Mouse (Mus musculus) cerebellum, adult 2 months (tissue): ENCODE data around the gene Ltf.

Experiments
- CTCF ChIP-seq: fragments of 200-500 bp; IDR thresholded peaks from 2 replicates; pipeline ENCODE4 v1.5.1; 2011; ENCODE audit warnings: low read depth, mild to moderate bottlenecking, control low read depth, low read length, moderate library complexity, borderline replicate concordance; ENCODE audit not compliant: insufficient read depth
- POLR2A ChIP-seq: fragments of 200-500 bp; IDR thresholded peaks from 2 replicates; pipeline ENCODE4 v1.6.1; 2011; ENCODE audit warnings: low read length, control low read depth, borderline replicate concordance; ENCODE audit not compliant: insufficient read depth

DNA sequence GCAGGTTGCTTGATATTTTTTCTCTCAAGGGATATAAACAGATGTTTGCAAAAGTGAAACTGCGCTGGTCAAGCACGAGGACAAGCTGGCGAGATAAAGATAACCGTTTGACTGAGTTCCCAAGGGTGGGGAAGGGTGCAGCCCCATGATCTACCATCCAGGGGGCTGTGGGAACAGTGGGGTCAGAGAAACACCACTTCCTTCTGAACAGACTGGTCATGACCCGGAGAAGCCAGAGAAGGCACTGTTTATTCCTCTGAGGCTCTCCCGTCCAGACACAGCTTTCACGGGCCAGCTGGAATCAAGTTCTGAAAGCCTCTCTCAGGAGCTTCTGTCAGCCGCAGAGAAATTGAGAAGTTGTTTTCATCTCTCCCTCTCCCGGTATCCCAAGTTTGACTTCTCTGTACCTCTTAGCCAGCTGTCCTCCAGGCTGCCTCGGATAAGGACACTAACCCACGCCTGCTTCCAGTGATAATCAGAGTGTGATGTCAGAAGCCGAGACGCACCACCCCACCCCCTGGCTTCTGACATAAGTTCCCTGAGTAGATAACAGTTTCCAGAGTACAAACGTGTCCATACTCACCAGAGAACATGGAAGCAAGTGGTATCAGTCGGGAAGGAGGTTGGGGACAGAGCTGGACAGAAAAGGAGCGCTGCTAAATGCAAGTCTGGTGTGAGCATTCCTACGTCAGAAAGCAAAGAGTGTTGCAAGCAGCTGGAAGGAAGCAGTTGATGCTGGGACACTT is 37.9 kb downstream of the Ltf start, which contains the start of gene Ccrl2:
- no peak for TF ChIP-seq CTCF
- TF ChIP-seq POLR2A: no peak
